Mouse (Mus musculus): ENCODE measurements around the gene Tunar.

Tunar gene

GRCm38 (mm10) chr12:105398172-105398571 is 64.5 kb downstream of the Tunar start:
- in situ Hi-C loops (cut with MboI; ENCODE audit: unreplicated experiment in 2 of 2), result no loop called here

- in situ Hi-C loops (cut with MboI; ENCODE audit: unreplicated experiment in 2 of 2), result no loop called here
Measured at GRCm38 (mm10) chr12:105403742-105404141, 70.1 kb downstream of the Tunar start.

DNA sequence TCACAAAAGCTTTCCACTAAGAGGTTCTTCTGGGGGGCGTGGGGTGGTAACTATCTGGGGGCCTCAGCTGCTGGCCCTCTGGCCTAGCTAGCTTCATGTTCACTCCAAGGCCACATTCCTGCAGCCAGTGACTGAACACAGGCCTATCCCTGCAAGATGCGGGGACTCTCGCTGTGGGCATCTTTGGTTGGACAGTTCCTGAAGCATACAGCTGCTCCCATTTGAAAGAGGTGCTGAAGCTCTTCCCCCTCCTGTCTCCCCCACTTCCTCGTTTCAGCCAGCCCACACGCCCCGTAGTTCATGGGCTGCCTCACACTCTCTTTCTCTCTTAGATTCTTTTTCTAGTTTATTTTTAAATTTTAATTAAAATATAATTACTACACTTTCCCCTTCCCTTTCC is 72.3 kb downstream of the Tunar start:
- in situ Hi-C loops (cut with MboI; ENCODE audit: unreplicated experiment in 2 of 2), result no loop called here

GRCm38 (mm10) chr12:105413909-105414308 is 80.2 kb downstream of the Tunar start:
- in situ Hi-C loops (cut with MboI; ENCODE audit: unreplicated experiment in 2 of 2), result no loop called here

DNA sequence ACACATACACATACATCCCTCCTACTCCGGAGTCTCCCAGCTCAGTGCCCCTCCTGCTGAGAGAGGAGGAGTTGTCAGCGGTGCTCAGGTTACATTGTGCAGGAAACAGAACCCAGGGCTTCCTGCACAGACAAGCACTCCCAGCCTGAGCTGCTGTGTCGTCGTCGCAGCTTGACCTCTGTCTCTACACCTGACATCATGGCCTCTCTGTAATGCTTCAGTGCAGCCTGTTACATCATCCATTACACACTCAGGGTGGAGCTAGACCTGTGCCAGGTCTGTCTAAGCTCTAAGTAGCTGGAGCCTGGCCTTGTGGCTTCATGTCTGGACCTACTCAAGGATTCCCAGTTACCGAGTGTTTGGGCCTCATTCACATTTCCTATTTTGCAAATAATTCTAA is 86.8 kb downstream of the Tunar start:
- in situ Hi-C loops (cut with MboI; ENCODE audit: unreplicated experiment in 2 of 2), result no loop called here

DNA sequence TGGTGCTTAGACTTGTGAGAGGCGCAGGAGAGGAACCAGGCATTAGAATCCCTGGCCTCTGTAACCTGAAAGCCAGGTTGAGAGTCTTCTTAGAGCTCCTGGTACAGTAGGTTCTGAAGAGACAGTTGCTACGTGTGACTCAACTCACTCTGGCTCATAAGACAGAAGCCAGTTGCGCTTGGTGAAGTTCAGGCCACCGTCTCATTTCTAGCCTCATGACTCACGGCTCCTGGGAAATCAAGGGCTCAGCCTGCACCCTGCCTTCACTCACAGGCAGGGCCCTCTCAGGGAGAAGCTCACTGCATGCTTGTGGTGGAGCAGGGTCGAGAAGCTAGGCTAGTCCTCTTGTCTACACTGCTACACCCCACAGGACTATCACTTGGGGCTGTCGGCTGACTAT is 92.9 kb downstream of the Tunar start:
- in situ Hi-C loops (cut with MboI; ENCODE audit: unreplicated experiment in 2 of 2), result no loop called here

DNA sequence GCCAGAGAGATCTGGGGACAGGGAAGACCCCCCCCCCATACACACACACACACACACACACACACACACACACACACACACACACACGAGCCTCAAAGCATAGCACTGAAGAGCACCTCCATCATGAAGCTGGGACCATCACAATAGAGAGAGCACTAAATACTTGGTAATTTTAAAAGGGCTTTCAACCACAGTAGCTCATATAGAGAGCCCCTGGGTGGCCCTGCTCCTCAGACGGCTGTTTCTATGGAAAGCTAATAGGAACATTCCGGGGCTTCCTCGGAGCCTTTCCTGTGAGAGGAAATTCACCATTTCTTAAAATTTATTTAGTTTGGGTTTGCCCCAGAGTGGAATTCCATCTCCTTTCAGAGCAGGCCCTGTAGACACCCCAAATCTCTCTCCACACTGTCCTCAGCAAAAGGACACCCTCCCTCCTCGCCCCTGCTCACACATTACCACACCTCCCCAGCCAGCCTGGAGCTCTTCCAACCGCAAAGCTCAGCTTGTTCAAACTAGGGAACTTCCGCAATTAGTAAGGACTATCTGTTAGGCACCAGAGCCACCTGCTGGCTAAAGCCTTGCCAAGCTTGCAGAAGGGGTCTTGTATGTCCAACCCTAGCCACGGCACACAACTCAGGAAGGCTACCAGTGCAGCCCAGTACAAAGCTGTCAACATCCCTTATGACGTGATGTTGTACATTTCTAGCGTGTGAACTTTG is 93.5 kb downstream of the Tunar start:
- in situ Hi-C loops (cut with MboI; ENCODE audit: unreplicated experiment in 2 of 2), result no loop called here

GRCm38 (mm10) chr12:105431872-105432271 is 98.2 kb downstream of the Tunar start:
- in situ Hi-C loops (cut with MboI; ENCODE audit: unreplicated experiment in 2 of 2), result no loop called here

DNA sequence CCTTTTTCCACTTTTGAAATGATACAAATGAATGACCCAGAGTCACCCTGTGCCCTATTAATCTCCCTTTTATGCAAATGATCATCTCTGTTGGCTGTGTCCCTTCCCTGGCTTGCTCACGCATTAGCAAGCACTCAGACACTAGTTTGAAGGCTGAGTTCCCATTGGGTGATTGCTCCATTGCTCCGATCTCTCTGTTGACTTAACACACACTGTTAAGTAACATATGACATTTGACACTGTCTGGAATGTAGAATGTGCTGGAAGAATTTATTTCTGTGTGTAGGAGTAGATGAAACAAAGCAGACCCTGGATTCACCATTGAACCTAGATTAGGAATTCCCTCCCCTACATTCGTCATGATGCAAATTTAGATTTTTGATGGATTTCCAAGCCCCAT is 99.1 kb downstream of the Tunar start:
- in situ Hi-C loops (cut with MboI; ENCODE audit: unreplicated experiment in 2 of 2), result no loop called here
